Mouse (Mus musculus): ENCODE data around the gene Stag2. TPM values are rescaled to one million over a fixed set of nuclear protein-coding genes. Genes with fewer than 3 reads are reported as not detected.

Stag2 gene
- polyA plus RNA-seq, 1 experiment from 2014 or later: 56.2 TPM

DNA sequence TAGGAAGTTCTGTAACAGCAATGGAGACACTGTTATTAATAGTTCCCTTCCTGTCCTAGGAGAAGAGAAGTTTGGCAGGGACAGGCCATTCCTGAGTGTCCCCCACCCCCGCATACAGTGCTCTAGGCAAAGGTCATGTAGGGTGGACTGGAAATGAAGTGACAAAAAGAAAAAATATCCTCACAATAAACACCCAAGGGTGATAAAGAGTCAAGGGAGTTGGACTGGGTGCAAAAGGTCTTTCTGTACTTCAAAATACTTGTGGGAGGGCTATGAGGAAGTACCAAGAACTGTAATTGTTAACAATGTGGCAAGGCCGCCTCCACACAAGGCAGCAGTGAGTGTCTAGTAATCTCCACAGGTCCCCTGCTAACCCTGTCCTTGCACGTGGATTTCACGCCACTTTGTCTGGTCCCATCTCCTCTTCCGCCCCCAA is 1.1 kb upstream of the Stag2 start:
- Histone ChIP-seq H3K9ac (ENCODE audit: low read depth, low read length) (no peak overlapping the region), H3K4me2 (ENCODE audit: low read depth, low read length) (peak overlapping the region; percentile 56), H3K36me3 (ENCODE audit: control insufficient read depth, insufficient read depth, low read length) (no peaks in the 10 kb centered on the region), H3K27ac (replicated peaks; ENCODE audit: low read depth, low read length) (0 out of 2 replicates have a peak overlapping the region, but pooled peaks have one; percentile 74), H3K27me3 (replicated peaks; ENCODE audit: control insufficient read depth, insufficient read depth, low read length) (no peaks in the 10 kb centered on the region), H3K9me3 (ENCODE audit: control insufficient read depth, low read length) (no peaks in the 10 kb centered on the region), H3K4me3 (ENCODE audit: low read depth, low read length) (no peak overlapping the region), H3K4me1 (ENCODE audit: control insufficient read depth, insufficient read depth, low read length) (no peaks in the 10 kb centered on the region)
- DNase-seq (ENCODE audit: low spot score): no peak
- ATAC-seq (ENCODE audit: low read depth): no peak
- WGBS: 65% methylated on average over 5 of the region's 5 CpGs

DNA sequence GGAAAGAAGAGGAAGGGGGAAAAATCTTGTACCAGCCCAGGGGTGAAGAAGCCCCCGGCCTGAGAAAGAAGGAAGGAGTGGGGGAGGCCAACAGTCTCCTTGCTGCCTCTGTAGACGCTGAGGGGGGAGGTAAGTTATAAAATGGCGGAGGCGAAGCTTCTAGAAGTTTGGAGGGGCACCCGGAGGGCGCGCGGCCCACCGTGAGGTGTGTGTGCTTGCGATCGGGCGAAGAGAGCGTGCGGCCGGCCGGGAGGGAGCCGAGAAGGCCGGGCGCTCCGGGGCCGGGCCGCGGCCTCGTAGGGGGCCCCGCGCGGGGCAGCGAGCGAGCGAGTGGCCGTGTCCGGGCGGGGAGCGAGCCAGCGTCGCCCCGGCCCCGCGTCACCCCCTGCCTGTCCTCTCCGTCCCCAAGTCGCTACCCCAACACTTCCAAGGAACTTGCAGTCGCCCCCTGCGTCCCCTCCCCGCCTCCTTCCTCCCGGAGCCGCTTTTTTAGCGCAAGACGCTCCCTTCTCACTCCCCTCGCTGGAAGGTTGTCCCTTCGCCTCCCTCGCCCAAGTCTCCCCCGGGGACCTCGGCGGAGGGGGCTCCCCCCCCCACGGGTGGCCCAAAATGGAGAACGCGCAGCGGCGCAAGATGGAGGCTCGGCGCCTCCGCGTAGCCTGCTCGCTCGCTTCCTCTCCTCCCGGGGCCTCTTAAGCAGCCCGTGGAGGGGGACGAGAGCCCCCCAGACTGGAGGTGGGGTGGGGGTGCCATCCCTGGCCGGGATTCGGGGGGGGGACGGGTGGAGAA is 634 bp downstream of the Stag2 start:
- H3K27ac ChIP-seq (replicated peaks; ENCODE audit: low read depth, low read length): peak overlapping the region; percentile 99
- peak; percentile 12; the same call in 1 of the 2 replicates for ATAC-seq (ENCODE audit: low read depth)
- no peaks in the 10 kb centered on the region for H3K36me3 ChIP-seq (ENCODE audit: control insufficient read depth, insufficient read depth, low read length)
- peak overlapping the region; percentile 59 for H3K4me3 ChIP-seq (ENCODE audit: low read depth, low read length)
- peak; percentile 20 for DNase-seq (ENCODE audit: low spot score)
- 33% methylated on average over 6 of the region's 71 CpGs for WGBS
- H3K9me3 ChIP-seq (ENCODE audit: control insufficient read depth, low read length): no peaks in the 10 kb centered on the region
- H3K9ac ChIP-seq (ENCODE audit: low read depth, low read length): peak overlapping the region; percentile 94
- peak overlapping the region; percentile 46 for H3K4me2 ChIP-seq (ENCODE audit: low read depth, low read length)
- H3K27me3 ChIP-seq (replicated peaks; ENCODE audit: control insufficient read depth, insufficient read depth, low read length): no peaks in the 10 kb centered on the region
- H3K4me1 ChIP-seq (ENCODE audit: control insufficient read depth, insufficient read depth, low read length): no peaks in the 10 kb centered on the region

DNA sequence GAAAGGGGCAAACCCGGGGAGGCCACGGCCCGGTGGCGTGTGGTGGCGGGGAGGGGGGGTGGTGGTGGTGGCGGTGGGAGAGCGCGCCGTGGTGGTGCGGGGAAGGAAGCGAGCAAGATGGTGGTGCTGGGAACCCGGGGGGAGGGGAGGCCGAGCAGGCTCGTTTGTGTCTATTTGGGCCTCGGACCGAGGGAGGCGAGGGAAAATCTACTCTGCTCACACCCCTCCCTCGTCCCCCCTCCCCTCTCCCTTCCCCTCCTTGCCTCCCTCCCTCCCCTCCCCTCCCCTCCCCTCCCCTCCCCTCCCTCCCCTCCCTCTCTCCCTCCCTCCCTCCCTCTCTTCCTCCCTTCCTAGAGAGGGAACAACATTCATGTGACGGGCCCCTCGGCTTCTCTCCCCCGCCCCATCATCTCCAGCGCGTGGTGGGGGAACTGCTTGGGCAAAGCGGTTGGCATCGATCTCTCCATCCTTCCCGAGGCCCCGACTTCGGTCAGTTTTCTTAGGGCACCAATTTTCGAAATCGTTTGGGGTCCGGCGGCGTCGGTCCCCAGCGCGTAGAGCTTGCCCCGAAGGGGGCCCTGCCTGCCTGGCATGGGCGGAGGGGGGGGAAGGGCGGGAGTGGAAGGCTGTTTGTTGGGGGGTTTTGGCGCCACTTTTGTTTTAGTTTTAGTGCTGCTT is 1.4 kb downstream of the Stag2 start:
- WGBS: 32% methylated on average over 16 of the region's 40 CpGs
- peak; percentile 80 for ATAC-seq (ENCODE audit: low read depth)
- DNase-seq (ENCODE audit: low spot score): peak; percentile 93
- Histone ChIP-seq H3K27ac (replicated peaks; ENCODE audit: low read depth, low read length) (peak overlapping the region; percentile 99), H3K9me3 (ENCODE audit: control insufficient read depth, low read length) (no peaks in the 10 kb centered on the region), H3K36me3 (ENCODE audit: control insufficient read depth, insufficient read depth, low read length) (no peaks in the 10 kb centered on the region), H3K4me2 (ENCODE audit: low read depth, low read length) (peak overlapping the region; percentile 59), H3K27me3 (replicated peaks; ENCODE audit: control insufficient read depth, insufficient read depth, low read length) (no peaks in the 10 kb centered on the region), H3K4me1 (ENCODE audit: control insufficient read depth, insufficient read depth, low read length) (no peaks in the 10 kb centered on the region), H3K9ac (ENCODE audit: low read depth, low read length) (peak overlapping the region; percentile 94), H3K4me3 (ENCODE audit: low read depth, low read length) (peak overlapping the region; percentile 59)

DNA sequence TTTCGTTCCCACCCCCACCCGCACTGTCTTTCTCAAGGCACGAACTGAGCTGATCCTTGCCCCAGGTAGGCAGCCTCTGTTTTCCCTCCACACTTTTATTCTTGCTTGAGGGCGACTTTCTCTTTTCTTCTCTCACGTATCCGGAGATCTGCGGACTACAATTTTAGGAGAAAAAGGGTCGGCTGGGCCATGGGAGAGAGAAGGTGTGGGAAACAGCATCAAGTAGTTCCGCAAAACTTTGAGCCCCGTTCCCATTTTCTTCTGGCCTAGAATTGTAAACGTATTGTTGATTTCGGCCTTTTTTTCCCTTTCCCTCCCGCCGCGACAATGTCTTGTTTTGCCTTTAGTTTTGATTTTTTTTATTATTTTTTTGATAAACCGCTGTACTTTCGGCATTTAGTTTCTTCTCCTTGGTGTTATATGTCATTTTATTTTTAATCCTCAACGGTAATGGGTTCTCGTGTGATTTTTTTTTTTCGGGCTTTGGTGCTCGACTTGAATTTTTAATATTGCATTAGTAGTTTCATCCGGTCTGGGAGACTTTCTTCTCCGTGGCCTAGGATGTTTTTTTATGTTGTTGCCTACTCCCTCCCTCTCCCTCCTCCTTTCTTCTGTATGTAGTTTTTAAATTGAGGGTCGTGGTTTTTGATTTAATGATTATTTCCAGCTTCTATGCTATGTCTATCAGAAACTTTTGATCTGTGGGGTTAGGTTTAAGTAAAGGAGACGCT is 2.1 kb downstream of the Stag2 start:
- 22% methylated on average over 25 of the region's 25 CpGs for WGBS
- Histone ChIP-seq H3K4me2 (ENCODE audit: low read depth, low read length) (peak overlapping the region; percentile 59), H3K36me3 (ENCODE audit: control insufficient read depth, insufficient read depth, low read length) (no peaks in the 10 kb centered on the region), H3K9ac (ENCODE audit: low read depth, low read length) (peak overlapping the region; percentile 71), H3K4me3 (ENCODE audit: low read depth, low read length) (peak overlapping the region; percentile 47), H3K9me3 (ENCODE audit: control insufficient read depth, low read length) (no peaks in the 10 kb centered on the region), H3K4me1 (ENCODE audit: control insufficient read depth, insufficient read depth, low read length) (no peaks in the 10 kb centered on the region), H3K27ac (replicated peaks; ENCODE audit: low read depth, low read length) (peak overlapping the region; percentile 99), H3K27me3 (replicated peaks; ENCODE audit: control insufficient read depth, insufficient read depth, low read length) (no peaks in the 10 kb centered on the region)
- DNase-seq (ENCODE audit: low spot score) (peak; percentile 7), ATAC-seq (ENCODE audit: low read depth) (no peak)

DNA sequence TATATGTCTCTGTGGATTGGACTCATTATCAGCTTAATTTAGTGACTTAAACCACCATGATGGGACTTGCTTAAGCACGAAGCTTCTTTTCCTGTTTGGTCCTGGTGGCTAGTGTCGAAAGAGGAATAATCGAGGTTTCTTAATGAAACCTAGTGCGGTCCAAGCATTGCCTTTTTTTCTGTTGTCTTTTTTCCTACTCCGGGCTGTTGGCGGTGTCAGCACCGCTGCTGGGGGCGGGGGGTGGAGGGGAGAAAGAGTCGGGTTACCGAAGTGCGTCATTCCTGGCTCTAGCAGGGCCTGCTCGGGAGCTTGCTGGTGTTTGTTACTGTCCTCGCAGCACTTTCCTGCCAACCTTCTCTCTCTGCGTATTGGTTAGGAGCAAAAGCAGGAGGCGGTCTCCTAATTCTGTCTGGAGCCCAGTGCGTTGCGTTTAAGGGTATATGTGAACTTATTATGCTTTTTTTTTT is 2.8 kb downstream of the Stag2 start:
- Histone ChIP-seq H3K9ac (ENCODE audit: low read depth, low read length) (peak overlapping the region; percentile 71), H3K4me2 (ENCODE audit: low read depth, low read length) (peak overlapping the region; percentile 59), H3K9me3 (ENCODE audit: control insufficient read depth, low read length) (no peaks in the 10 kb centered on the region), H3K27ac (replicated peaks; ENCODE audit: low read depth, low read length) (peak overlapping the region; percentile 99), H3K4me1 (ENCODE audit: control insufficient read depth, insufficient read depth, low read length) (no peaks in the 10 kb centered on the region), H3K36me3 (ENCODE audit: control insufficient read depth, insufficient read depth, low read length) (no peaks in the 10 kb centered on the region), H3K4me3 (ENCODE audit: low read depth, low read length) (peak overlapping the region; percentile 47), H3K27me3 (replicated peaks; ENCODE audit: control insufficient read depth, insufficient read depth, low read length) (no peaks in the 10 kb centered on the region)
- DNase-seq (ENCODE audit: low spot score): peak; percentile 95
- WGBS: 18% methylated on average over 17 of the region's 17 CpGs
- ATAC-seq (ENCODE audit: low read depth): peak; percentile 87

DNA sequence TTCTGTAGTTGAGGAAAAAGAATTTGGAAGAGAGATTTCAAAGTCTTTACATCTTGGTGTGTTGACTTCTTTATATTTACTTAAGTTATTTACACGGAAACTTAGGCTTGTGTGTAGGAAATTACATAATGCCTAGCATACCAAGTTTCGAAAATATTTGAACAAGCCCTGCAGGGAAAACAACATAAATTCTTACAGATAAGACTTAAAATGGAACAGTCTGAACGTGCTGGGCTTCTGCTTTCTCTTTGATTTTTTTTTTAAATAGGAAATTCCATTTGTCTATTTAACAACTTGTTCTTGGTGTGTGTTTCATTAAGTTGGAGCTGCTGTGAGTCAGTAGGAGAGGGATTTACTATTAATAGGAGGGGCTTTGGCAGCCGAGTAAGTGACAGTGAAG is 3.9 kb downstream of the Stag2 start:
- Histone ChIP-seq H3K27ac (replicated peaks; ENCODE audit: low read depth, low read length) (no peak overlapping the region), H3K4me2 (ENCODE audit: low read depth, low read length) (peak overlapping the region; percentile 59), H3K4me3 (ENCODE audit: low read depth, low read length) (peak overlapping the region; percentile 47), H3K27me3 (replicated peaks; ENCODE audit: control insufficient read depth, insufficient read depth, low read length) (no peaks in the 10 kb centered on the region), H3K9me3 (ENCODE audit: control insufficient read depth, low read length) (no peaks in the 10 kb centered on the region), H3K4me1 (ENCODE audit: control insufficient read depth, insufficient read depth, low read length) (no peaks in the 10 kb centered on the region), H3K9ac (ENCODE audit: low read depth, low read length) (0 out of 2 replicates have a peak overlapping the region, but pooled peaks have one; percentile 30), H3K36me3 (ENCODE audit: control insufficient read depth, insufficient read depth, low read length) (no peaks in the 10 kb centered on the region)
- WGBS: 23% methylated on average over 4 of the region's 4 CpGs
- ATAC-seq (ENCODE audit: low read depth): no peak
- DNase-seq (ENCODE audit: low spot score): no peak

DNA sequence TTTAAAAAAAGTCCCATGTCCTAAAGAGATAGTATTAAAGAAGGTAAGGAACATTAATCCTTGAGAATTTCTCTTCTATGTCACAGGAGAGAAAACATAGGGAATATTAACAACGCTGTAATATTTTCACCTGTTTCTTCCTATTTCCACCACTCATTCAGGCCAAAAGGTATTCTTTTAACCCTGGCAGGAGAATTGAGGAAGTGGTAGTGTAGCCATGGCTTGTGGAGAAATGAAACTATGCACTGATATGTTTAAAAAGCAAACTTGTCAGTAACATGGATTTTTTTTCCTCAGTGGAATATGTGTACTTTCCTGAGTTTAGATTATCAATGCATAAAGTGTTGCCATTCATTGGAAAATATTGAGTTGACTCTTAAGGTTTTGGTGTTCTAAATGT is 16.3 kb downstream of the Stag2 start:
- Histone ChIP-seq H3K36me3 (ENCODE audit: control insufficient read depth, insufficient read depth, low read length) (no peaks in the 10 kb centered on the region), H3K27ac (replicated peaks; ENCODE audit: low read depth, low read length) (no peak overlapping the region), H3K4me3 (ENCODE audit: low read depth, low read length) (no peak overlapping the region), H3K4me2 (ENCODE audit: low read depth, low read length) (no peak overlapping the region), H3K4me1 (ENCODE audit: control insufficient read depth, insufficient read depth, low read length) (no peaks in the 10 kb centered on the region), H3K9me3 (ENCODE audit: control insufficient read depth, low read length) (no peaks in the 10 kb centered on the region), H3K9ac (ENCODE audit: low read depth, low read length) (no peak overlapping the region), H3K27me3 (replicated peaks; ENCODE audit: control insufficient read depth, insufficient read depth, low read length) (no peaks in the 10 kb centered on the region)
- ATAC-seq (ENCODE audit: low read depth) (no peak), DNase-seq (ENCODE audit: low spot score) (no peak)
- WGBS: 94% methylated on average over 1 of the region's 1 CpGs

DNA sequence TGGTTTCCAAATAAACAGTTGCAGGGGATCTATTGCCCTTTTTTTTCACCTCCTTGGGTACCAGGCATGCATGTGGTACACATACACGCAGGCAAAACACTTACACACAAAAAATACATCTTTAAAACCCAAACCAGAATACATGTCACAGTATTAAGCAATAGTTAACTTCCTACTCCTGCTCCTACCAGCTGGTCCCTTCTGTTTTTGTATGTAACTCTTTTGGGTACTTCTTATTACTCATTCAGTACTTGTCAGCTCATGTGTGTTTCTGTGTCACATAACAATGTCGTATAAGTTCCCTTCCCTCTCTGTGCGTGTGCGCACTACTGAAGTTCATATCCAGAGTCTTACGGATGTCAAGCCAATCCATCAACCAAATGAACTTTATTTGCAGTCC is 21.7 kb downstream of the Stag2 start:
- 86% methylated on average over 5 of the region's 5 CpGs for WGBS
- H3K4me2 ChIP-seq (ENCODE audit: low read depth, low read length): no peak overlapping the region
- ATAC-seq (ENCODE audit: low read depth): no peak

More for the DNA sequence above, 21.7 kb downstream of the Stag2 start:
- no peak overlapping the region for H3K4me3 ChIP-seq (ENCODE audit: low read depth, low read length)
- no peak overlapping the region for H3K27ac ChIP-seq (replicated peaks; ENCODE audit: low read depth, low read length)
- H3K27me3 ChIP-seq (replicated peaks; ENCODE audit: control insufficient read depth, insufficient read depth, low read length): no peaks in the 10 kb centered on the region
- H3K9ac ChIP-seq (ENCODE audit: low read depth, low read length): no peak overlapping the region
- H3K4me1 ChIP-seq (ENCODE audit: control insufficient read depth, insufficient read depth, low read length): no peaks in the 10 kb centered on the region
- DNase-seq (ENCODE audit: low spot score): no peak
- no peaks in the 10 kb centered on the region for H3K36me3 ChIP-seq (ENCODE audit: control insufficient read depth, insufficient read depth, low read length)
- no peaks in the 10 kb centered on the region for H3K9me3 ChIP-seq (ENCODE audit: control insufficient read depth, low read length)

Data from embryonic facial prominence, embryonic 14.5 days (tissue).